Mouse (Mus musculus): ENCODE data around the gene Pigm.
A peak's percentile ranks its signal among the peaks of the same experiment; 100 is the strongest.

The Pigm gene

DNA sequence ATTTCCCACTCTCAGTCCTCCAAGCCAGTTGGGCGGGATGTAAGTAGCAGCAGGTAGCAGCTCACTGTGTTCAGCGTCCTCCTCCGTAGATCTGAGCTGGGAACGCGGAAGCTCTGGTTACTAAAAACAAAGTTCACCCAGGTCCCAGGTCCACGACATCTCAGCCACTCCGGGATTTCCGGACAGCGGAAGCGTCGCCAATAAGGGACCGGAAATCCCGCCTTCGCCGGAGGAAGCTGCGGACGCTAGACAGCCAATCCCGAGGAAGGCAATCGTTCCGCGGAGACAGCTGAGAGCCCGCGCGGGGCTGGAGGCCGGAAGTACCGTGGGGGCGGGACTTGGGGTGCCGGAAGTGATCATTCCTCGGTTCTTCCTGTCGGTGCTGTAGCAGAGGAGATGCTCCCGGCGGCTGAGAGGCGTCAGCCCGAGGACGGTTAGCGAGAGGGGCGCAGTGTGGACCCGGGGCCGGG, at the start of gene Pigm:
Pigm (plus strand) TSS at position 349 of the 470 bp plus-strand sequence.
- peak; percentile 97 to 99 for DNase-seq (ENCODE audit: low spot score in 2 of 2)

DNA sequence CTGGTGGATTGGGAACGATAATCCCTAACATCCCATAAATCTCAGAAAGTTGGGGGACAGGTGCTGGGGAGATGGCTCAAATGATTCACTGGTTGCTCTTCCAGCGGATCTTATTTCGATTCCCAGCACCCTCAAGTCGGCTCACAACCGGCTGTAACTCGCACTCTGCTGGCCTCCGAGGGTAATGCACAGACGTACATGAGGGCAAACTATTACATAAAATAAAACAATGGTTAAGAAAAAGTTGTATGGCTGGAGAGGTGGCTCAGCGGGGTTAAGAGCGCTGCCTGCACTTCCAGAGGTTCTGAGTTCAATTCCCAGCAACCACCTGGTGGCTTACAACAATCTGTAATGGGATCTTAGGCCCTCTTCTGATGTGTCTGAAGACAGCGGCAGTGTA, 49.7 kb upstream of the Pigm start:
- no peak for DNase-seq (ENCODE audit: low spot score in 2 of 2)

DNA sequence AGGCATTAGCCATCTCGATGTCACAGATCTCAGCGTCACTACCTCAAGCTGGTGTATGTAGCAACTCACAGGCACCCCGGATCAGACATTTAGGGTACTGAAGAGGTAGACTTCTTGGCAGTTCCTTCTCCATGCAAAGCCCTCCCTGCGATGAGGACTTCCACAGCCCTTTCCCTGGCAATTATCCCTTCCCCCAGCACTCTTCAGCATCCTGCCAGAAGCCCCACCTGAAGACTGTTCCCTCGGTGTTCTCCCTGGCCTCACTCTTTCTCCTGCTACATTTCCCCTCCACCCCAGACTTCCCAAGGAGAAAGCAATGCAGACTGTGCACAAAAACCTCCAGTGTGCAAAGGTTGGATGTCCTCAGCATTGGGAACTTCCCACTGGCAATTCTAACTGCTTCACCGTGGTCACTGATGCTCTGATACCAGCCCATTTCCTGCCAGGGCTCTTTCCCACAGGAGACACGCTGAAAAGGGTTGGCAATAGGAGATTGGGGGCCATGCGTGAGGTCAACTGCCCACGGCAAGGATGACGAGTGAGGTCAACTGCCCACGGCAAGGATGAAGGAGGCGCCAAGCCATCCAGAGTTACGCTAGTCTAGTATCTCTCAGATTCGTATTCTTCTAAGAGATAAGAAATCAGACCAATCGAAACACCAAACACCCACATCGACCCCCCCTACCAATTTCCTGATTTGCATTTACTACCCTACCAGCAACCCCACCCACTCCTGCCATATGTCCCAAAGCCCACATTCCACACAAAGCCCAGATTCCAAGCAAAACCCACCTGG, 48.9 kb upstream of the Pigm start:
- DNase-seq (ENCODE audit: low spot score in 2 of 2), result no peak

DNA sequence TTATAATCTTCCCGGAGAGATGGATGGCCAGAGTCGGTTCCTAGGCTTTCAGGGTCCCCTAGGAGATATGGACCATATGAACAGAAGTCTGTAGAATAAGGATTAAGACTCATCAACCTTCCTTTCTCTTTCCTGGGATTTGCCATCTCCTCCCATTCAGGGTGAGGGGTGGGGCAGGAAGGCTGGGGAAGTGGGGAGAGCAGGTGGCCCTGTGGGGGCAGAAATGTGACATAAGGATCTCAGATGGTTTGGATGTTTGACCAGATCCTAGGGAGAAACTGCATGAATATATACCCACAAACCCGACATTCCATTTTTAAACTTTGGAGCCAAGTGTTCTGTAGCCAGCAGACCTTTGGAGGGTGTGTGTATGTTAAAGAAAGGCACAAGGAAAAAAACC, 48.3 kb upstream of the Pigm start:
- no peak for DNase-seq (ENCODE audit: low spot score in 2 of 2)

DNA sequence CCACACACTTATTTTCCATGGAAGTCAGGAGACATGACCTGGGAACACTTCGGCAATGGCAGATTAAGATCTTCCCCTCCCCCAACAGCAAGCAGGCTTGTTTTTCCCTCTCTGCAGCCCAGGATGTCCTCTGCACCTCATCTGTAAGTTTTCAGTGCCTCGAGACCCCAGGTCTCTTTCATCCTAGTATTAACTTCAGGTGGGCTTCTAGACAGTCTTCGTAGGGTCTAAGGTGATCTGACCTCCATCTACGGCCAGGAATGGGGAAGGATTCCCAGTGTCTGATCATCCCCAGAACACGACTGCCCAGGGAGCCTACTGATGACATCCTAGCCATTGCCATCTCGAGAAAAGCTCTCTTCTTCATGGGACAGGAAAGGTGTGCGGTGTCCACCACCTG, 47.9 kb upstream of the Pigm start:
- no peak for DNase-seq (ENCODE audit: low spot score in 2 of 2)

DNA sequence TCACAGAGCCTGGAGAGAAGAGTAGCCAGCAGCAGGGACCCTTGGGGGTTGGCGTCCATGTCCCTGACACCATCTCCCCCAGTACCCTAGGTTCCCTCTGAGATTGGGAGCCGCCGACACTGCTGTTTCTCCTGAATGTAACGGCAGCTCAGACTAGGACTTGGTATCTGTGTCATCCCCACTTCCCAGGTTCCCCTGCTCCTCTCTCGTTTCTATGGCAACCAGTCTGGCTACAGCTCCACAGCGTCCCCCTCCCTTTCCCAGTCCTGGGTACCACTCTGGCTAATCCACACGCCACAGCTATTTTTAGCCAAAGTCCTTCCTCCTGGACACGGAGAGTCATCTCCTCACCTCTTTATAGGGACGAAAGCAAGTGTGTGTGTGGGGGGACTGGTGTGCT, 47.2 kb upstream of the Pigm start, which contains the start of gene Kcnj9:
Kcnj9 (minus strand) TSS at position 188 of the 400 bp plus-strand sequence.
- DNase-seq (ENCODE audit: low spot score in 2 of 2), result no peak

DNA sequence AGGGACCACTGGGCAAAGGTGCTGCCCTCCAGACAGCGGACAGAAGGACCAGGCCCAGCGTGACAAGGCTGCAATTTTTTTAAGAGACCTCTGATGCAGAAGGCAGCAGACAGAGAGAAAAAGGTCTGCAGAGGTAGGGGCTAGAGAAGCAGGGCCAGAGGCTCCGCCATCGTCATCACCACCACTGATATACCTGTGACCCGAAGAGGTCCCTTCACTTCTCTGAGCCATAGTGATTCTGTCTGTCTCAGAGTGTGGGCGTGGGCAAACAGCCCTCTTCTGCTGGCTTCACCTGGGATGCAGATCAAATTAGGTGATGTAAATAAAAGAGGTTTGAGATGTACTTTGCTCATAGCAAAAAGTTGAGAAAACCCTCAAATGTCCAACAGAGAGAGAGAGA, 46.7 kb upstream of the Pigm start:
- DNase-seq (ENCODE audit: low spot score in 2 of 2), result no peak

DNA sequence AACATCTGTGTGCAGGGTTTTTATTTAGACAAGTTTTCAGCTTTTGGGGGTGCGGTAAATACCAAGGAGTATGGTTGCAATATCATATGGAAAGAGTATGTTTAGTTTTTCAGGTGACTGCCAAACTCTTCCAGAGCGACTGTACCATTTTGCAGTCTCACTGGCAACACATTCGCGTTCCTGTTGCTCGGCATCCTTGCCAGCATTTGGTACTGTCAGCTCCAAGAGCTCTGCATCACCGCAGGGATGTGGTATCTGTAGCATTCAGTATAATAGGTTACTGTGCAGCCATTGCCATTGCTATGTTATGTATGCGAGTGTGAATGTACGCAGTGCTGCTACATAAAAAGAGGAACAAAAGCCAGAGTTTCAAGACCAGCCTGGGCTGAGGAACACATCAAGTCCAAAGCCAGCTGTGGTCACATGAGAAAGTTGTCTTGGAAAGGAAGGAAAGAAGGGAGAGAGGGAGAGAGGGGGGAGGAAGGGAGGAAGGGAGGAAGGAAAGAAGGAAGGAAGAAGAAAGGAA, 44.9 kb upstream of the Pigm start:
- DNase-seq (ENCODE audit: low spot score in 2 of 2), result no peak

DNA sequence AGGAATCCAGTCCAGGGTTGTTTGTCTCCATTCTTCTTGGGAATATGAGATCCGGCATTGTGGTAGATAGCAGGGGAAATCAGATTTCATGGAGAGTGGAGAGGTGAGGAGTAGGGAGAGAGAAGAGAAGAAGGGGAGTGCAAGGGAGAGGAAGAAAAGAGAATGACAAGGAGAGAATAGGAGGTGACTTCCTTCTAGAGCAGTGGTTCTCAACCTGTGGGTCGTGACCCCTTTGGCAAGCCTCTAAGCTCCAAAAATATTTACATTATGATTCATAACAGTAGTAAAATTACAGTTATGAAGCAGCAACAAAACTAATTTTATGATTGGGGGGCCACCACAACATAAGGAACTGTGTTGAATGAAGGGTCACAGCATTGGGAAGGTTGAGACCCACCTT, 43.4 kb upstream of the Pigm start:
- DNase-seq (ENCODE audit: low spot score in 2 of 2), result no peak

DNA sequence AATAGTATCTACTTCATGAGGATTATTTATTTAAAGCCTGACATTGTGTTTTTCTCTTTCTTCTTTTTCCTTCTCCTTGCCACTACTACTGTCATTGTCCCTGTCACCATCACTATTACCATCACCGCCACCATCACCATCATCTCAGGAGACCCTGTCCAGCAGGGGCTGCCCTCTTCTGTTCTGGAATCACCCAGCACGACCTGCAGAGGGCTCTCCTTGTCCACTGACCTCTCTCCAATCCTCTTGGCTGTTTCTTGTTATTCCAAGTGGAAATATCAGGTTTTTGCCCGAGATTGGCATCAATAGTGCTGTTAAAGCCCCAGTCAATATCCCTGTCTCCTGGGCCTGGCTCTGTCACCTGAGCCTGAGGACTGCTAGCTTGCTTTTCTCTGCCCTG, 42.8 kb upstream of the Pigm start:
- no peak for DNase-seq (ENCODE audit: low spot score in 2 of 2)

DNA sequence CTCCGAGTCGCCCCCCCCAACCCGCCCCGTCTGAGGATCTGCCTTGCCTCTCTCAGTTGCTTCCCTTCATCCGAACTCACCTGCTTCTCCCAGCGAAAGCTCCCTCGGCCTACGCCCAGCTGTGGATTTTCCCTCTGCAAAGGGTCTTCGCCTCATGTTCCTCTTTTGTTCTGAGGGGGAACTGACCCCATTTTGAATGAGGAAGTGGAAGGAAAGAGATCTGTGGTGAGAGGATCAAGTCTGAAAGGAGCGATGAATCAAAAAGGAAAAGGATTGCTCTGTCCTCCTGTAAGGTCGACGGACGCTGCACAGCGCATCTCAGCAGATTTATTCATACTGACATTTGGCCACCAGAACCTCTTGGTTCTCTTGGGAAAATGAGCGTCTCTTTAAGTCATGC, 40.5 kb upstream of the Pigm start:
- no peak for DNase-seq (ENCODE audit: low spot score in 2 of 2)

DNA sequence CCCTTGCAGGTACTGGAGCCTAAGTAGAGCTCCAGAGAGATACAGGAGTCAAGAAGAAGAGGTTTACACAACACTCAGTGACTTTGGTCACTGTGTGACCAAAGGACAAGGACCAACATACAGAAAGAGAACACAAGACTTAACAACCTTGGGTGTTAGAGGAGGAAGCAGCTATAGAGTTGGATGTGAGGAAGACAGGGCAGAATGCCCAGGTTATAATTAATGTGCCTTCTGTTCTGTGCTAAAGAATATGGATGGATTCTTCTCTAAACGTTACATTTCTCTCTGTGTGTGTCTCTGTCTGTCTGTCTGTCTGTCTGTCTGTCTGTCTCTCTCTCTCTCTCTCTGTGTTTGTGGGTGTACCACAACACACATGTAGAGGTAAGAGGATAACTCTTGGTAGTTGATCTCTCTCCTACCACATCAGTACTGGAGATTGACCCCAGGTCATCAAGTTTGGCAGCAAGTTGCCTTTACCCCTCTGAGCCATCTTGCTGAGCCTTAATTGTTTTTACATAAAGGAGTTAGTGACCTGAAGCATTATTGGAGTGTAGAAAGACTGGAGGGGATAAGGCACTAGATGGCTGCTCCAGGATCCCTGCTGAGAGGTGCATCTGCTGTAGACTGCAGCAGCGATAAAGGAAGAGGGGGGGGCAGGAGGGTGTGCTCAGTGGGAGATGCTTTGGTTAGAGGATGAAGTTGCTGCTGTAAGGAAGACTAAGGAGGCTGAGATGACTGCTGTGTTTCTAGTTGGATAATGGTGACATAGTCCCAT, 38.7 kb upstream of the Pigm start:
- no peak for DNase-seq (ENCODE audit: low spot score in 2 of 2)

DNA sequence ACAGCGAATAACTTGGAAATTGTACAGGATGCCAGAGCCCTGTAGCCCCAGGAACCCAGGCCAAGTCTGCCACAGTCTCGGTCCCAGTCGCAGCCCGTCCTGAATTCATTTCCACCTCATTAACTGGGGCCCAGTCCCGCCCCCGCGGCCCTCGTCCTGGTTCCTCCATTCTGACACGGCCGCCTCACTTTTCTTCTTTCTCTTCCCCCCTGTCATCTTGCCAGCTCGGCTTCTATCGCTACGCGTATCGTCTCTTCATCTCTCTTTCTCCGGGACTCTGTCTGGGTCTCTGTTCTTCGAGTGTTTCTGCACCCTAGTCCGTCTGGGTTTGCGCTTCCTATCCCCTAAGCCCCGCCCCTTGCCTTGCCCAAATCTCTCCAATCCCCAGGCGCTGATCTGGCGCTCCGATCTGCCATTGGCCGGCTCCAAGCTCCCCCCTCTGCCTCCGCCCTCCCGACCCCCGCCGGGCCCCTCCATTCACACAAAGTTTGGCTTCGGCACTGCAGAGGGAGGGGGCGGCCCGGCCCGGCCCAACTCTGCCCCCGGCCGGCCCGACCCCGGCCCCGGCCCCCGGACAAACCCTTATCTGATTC, 35.5 kb upstream of the Pigm start, which contains the start of gene Kcnj10:
Kcnj10 (plus strand) TSS at position 482 of the 593 bp plus-strand sequence.
- peak; percentile 65 to 76 for DNase-seq (ENCODE audit: low spot score in 2 of 2)

DNA sequence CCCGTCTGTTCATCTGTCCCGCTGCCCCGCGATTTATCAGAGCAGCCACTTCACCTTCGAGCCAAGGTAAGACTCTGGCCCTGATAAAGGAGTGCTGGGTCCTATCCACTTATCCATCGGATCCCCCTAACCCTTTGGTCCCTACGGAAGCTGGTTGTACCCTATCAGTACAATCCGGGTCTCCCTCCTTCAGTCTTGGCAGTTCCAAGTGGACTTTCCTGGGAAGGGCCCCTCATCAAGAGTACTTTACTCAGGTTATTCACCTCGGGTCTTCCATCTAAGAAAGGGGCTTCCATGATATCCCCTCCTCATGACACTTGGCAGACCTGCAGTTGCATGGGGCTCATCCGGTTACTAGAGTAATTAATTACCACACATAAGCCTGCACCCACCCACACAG, 35.0 kb upstream of the Pigm start:
- DNase-seq (ENCODE audit: low spot score in 2 of 2), result no peak

DNA sequence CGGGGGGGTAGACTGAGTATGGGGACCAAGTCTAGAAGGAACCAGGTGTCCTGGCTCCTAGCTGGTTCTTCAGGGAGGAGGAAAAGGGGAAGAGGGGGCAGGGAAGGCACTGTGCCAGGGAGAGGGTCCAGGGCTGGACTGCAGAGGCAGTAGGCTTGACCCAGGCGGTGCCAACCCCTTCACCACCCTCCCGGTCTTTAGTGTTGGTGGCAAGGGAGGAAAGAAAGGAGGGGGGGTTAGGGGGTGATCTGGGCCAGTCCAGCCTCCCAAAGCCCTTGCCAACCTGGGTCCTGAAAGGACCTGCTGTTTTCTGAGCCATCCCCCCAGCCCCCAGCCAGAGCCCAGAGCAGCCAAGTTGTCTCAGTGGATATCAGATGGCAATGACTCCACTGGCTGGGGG, 33.6 kb upstream of the Pigm start:
- no peak for DNase-seq (ENCODE audit: low spot score in 2 of 2)

DNA sequence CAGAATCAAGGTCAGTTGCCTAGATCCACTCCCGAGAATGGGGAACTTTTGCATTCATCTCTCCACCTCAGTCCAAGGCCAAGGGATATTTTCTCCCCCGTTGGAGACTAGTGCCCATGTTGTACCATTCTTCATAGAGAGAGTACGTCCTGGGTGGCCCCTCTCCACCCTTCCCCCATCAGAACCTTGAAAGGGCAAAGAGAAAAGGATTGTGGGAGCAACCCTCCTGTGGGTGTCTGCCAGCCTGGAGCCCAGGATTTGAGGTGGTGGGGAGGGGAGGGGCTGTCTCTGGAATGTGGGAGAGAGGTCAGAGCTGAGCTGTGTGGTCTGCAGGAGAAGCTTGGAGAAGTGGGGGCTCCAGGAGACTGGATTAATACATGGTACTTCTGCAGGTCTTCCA, 32.4 kb upstream of the Pigm start:
- DNase-seq (ENCODE audit: low spot score in 2 of 2), result no peak

DNA sequence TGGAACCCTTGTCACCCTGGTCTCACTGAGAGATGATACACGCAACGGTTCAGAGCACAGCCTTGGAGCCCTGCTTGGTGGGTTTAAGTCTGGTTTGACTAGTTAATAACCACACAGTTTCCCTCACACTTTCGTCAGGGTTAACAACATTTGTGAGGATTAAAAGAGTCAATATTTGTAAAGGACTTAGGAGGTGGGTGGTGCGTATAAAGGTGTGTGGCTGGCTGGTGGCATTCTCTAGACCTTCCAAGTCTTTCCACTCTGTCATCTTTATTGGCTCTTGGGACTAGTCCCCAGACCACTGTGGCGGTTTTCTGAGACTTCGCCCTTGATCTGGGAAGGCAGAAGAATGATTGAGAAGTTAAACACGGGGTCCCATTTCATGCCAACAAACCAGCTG, 31.5 kb upstream of the Pigm start:
- no peak for DNase-seq (ENCODE audit: low spot score in 2 of 2)

DNA sequence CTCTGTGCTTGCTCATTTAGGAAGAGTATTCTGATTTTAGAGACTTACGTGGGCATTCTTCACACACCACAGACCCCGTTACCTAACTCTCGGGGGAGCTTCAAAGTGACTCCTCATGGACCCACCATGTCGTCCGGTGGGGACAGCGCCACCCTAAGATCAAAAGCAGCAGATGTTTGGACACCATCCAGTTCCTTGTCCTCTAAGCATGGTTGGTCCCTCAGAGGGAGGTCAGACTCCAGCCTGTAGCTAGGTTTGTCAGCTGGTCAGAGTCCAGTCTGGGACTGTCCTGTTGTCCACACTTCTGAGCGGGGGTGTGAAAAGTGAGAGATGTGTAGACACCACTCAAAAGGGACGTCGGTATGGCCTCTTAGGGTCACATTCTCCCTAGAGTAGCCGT, 29.6 kb upstream of the Pigm start:
- DNase-seq (ENCODE audit: low spot score in 2 of 2), result no peak

DNA sequence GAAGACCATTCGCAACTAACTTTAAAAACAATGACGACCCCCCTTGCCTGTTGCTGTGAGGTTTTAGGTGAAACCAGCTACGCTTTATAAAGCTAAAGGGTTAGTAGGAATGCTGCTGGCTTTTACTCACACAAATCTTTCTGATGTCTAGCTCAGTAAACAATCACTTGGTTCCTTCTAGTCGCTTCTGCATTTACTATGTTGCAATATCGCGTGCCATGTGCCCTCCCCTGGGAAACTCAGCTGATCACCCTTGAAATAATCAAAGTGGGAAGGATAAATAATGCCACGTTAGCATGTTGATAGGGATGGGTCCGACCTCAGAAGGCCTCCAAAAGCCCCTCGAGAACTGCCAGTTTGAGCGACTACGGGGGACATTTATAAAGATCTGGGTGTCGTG, 29.0 kb upstream of the Pigm start:
- no peak for DNase-seq (ENCODE audit: low spot score in 2 of 2)

DNA sequence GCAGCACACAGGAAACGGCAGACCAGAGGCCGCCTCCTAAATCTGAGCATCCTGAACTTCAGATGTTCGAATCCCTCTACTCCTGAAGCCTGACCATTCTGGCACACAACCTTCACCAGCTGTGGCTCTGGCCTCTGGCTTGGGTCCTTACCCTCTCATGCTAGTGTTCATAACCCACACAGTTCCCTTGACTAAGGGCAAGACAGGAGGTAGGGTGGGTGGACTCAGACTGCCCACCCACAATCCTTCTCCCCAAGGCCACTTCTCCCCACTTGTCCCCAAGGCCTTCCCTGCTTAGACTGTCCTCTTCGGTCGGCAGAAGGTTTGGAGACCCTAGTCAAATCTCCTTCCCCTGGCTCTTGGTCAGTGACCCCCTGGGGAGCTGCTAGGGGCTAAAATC, 26.8 kb upstream of the Pigm start:
- DNase-seq (ENCODE audit: low spot score in 2 of 2), result no peak

DNA sequence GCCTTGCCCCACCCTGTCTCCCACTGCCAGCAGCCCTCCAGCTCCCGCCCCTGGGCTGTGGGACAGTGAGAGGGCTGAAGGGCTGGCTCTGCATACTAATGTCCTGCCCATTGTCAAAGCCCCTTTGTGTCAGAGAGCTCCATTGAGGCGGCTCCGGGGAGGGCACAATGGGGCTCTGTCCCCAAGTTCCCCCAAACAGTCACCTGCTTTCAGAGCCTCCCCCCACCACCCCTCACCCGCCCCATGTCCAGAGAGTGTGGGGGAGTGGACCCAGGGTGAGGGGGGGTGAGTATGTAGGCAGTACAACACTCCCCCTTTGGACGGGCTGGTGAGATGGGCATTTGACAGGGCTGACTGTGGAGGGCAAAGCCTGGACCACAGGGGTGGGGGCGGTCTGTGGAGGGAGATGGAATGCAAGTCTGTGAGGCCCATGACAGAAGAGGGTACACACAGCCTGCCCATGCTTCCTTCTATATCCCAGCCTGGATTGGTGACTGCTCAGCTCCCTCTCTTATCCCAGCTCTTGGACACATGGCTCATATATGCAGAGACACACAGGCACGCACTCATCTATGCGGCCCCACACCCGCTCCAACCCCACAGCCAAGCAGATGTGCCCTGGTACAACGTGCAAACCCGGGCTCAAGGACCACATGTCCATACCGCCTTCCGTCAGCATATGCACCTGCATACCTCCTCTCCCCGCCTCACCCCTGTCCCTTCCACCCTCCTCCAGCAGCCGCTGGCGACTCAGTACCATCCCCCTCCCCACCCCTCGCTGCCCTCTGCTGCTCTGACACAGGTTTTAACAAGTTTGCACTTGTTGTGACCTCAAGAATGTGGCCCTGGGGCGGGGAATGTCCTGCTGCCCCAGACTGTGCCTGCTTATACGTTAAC, 26.2 kb upstream of the Pigm start:
- no peak for DNase-seq (ENCODE audit: low spot score in 2 of 2)

All from thymus, postnatal 10 days (tissue).